Mouse (Mus musculus) heart, postnatal 0 days (tissue): Measurements from ENCODE around the gene Zfp575.

Experiments
- CTCF ChIP-seq: IDR thresholded peaks from 2 replicates; pipeline ENCODE4 v1.5.1; 2016; ENCODE audit warnings: antibody characterized with exemption, control low read depth, low read depth
- EP300 ChIP-seq: IDR thresholded peaks from 2 replicates; pipeline ENCODE4 v1.6.1; 2016; ENCODE audit warnings: antibody characterized with exemption, low read depth

DNA sequence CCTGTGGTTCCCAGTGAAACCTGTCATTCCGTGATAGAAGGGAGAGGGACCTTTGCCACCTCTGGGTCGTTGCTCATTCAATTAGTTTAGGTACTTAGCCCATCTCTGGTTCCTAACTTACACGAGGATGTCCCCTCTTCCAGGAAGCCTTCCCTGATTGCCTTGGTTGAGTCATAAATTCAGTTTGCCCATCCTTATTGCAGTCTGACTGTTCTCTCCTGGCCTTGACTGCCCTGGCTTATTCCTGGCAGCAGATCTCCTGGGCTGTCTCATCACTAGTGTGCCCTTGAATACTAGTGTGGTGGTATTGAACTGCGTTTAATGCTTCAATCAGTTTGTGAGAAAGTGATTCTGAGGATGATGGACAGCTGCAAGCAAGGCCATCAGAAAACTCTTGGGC lies 42.2 kb upstream of the Zfp575 start:
- TF ChIP-seq CTCF (no peak), EP300 (no peak)
